Mouse (Mus musculus): ENCODE data around the gene Plin4.

GRCm38 (mm10) chr17:56121826-56122225 is 12.2 kb upstream of the Plin4 start, which contains the start of gene Lrg1:
- no peak for TF ChIP-seq POLR2A (IDR thresholded peaks at IDR 0.05; ENCODE audit: low read depth, low read length)
- no peak for TF ChIP-seq CTCF (IDR thresholded peaks at IDR 0.05; ENCODE audit: extremely low read depth, insufficient read length, insufficient replicate concordance, low read depth, low read length)

Measured in small intestine, adult 2 months (tissue).